ENCODE assay signal across 14 mouse cellular contexts in the genomic region with DNA sequence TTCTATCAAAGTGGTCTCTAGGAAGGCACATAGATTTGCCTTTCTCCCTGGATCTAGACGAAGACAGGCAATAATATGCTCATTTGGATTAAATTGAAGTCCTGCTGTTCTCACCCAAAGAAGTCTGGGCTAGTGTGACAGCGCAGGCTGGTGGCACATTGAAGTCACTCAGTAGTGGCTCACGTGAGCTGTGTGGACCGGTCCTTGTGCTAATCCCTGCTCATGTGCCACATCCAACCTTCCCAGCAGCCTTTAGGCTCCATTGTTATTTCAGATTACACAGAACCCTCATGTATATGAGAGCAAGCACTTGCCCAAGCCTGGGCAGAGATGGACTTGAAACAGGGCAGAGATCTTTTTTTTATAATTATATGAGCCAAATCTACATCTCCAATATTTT. TPM values are rescaled to one million over a fixed set of nuclear protein-coding genes. Genes with fewer than 3 reads are reported as not detected.
DNase-seq lines count a peak whose midpoint lies in the region; ATAC-seq and TF ChIP-seq lines count a peak whose summit lies in the region.
"Had no signal": no experiment of that assay in that cellular context is flagged by ENCODE, and none has a peak within 500 bp of the region (broad histone marks: within the 10 kb centered on the region; RNA-seq: fewer than 3 reads in every experiment).

No protein-coding gene starts in this region.

- no peaks in the 10 kb centered on the region for H3K27me3 ChIP-seq in hindbrain, postnatal 0 days (ENCODE audit: insufficient read depth, low read length)
- 0 out of 2 replicates have a peak, but pooled peaks cover 3% of the 10 kb centered on the region for H3K27me3 ChIP-seq in hindbrain, embryonic 13.5 days
- H3K27me3 ChIP-seq in limb, embryonic 13.5 days: no peaks in the 10 kb centered on the region

- no peak overlapping the region for H3K4me3 ChIP-seq in hindbrain, postnatal 0 days (ENCODE audit: low read length)
- no peak overlapping the region for H3K4me3 ChIP-seq in hindbrain, embryonic 13.5 days
- H3K4me3 ChIP-seq in limb, embryonic 13.5 days: no peak overlapping the region

- no peak overlapping the region for H3K4me2 ChIP-seq in hindbrain, postnatal 0 days (ENCODE audit: low read depth, low read length)
- no peak overlapping the region for H3K4me2 ChIP-seq in hindbrain, embryonic 13.5 days
- H3K4me2 ChIP-seq in limb, embryonic 13.5 days (replicated peaks): no peak overlapping the region

- H3K36me3 ChIP-seq in hindbrain, postnatal 0 days (ENCODE audit: insufficient read depth, low read length): no peaks in the 10 kb centered on the region
- H3K36me3 ChIP-seq in hindbrain, embryonic 13.5 days: no peaks in the 10 kb centered on the region
- no peaks in the 10 kb centered on the region for H3K36me3 ChIP-seq in limb, embryonic 13.5 days

- no peak overlapping the region for H3K9ac ChIP-seq in hindbrain, postnatal 0 days (replicated peaks; ENCODE audit: low read length)
- no peak overlapping the region for H3K9ac ChIP-seq in hindbrain, embryonic 13.5 days
- H3K9ac ChIP-seq in limb, embryonic 13.5 days: no peak overlapping the region

- peaks cover 9% of the 10 kb centered on the region; the same call in 1 of the 2 replicates for H3K4me1 ChIP-seq in hindbrain, postnatal 0 days (ENCODE audit: insufficient read depth, low read length)
- H3K4me1 ChIP-seq in hindbrain, embryonic 13.5 days (replicated peaks): peaks cover 28% of the 10 kb centered on the region
- H3K4me1 ChIP-seq in limb, embryonic 13.5 days: peaks cover 86% of the 10 kb centered on the region

- no peak for TF ChIP-seq CTCF in hindbrain, postnatal 0 days (IDR thresholded peaks at IDR 0.05; ENCODE audit: low read depth)
- TF ChIP-seq CTCF in brain, embryonic 14.5 days (IDR thresholded peaks at IDR 0.05; ENCODE audit: borderline replicate concordance, extremely low read depth, insufficient read depth, insufficient read length): no peak

- no peaks in the 10 kb centered on the region for H3K9me3 ChIP-seq in hindbrain, postnatal 0 days (ENCODE audit: low read length)
- no peaks in the 10 kb centered on the region for H3K9me3 ChIP-seq in hindbrain, embryonic 13.5 days
- no peaks in the 10 kb centered on the region for H3K9me3 ChIP-seq in limb, embryonic 13.5 days

- DNase-seq in hindbrain, postnatal 0 days (ENCODE audit: low spot score): peak; percentile 28
- DNase-seq in brain, adult 2 months (ENCODE audit: low read depth, low spot score): peak; percentile 34
- DNase-seq in brain, embryonic 14.5 days (ENCODE audit: low read depth): peak; percentile 75
- DNase-seq in frontal cortex, postnatal 36 days (ENCODE audit: low spot score in 2 of 2): no peak
- DNase-seq in left cerebral cortex, adult 8-10 months (ENCODE audit: low spot score in 2 of 2): no peak
- DNase-seq in spleen, postnatal 36 days (ENCODE audit: low spot score in 2 of 2): no peak

- no peak for TF ChIP-seq POLR2A in brain, embryonic 14.5 days (IDR thresholded peaks at IDR 0.05; ENCODE audit: borderline replicate concordance, extremely low read depth, insufficient read depth, insufficient read length, poor library complexity, severe bottlenecking)

- ATAC-seq in hindbrain, postnatal 0 days: no peak
- ATAC-seq in hindbrain, embryonic 13.5 days (ENCODE audit: low FRiP score): no peak
- ATAC-seq in limb, embryonic 13.5 days (ENCODE audit: low FRiP score, low read depth): no peak

- 51% methylated on average over 4 of the region's 4 CpGs for WGBS in hindbrain, postnatal 0 days
- WGBS in hindbrain, embryonic 13.5 days: 68% methylated on average over 4 of the region's 4 CpGs
- 82% methylated on average over 4 of the region's 4 CpGs for WGBS in limb, embryonic 13.5 days

- H3K27ac ChIP-seq in hindbrain, postnatal 0 days: no peak overlapping the region
- no peak overlapping the region for H3K27ac ChIP-seq in hindbrain, embryonic 13.5 days
- peak overlapping the region; percentile 55 for H3K27ac ChIP-seq in limb, embryonic 13.5 days

RNA-seq across cellular contexts. Expression of gene Tgfbi, which starts 12.0 kb away (rescaled TPM):
- 4.9 and 8.6 TPM in 2 replicates for total RNA-seq in hindbrain, postnatal 0 days (2014; rRNA removed)
- polyA plus RNA-seq in hindbrain, postnatal 0 days (2015; fragmentation: Nextera tagmentation; extraction: Ambion mirVana): 6.2 and 7.1 TPM in 2 replicates
- polyA plus RNA-seq in hindbrain, embryonic 13.5 days (2015; fragmentation: Nextera tagmentation; extraction: Ambion mirVana): 11.3 and 14.6 TPM in 2 replicates
- polyA plus RNA-seq in brain, embryonic 14.5 days (2012; rRNA removed): 4.1 and 7.0 TPM in 2 replicates
- polyA plus RNA-seq in limb, embryonic 13.5 days (2015; fragmentation: Nextera tagmentation; extraction: Ambion mirVana): 180 and 183 TPM in 2 replicates
- 1 to 10 TPM; 4.5 to 5.1 (median 4.9) TPM for total RNA-seq in left cerebral cortex, adult 8-10 months (2022)

RNA-seq across cellular contexts. Expression of gene Lect2, which starts 49.0 kb away (rescaled TPM):
- total RNA-seq in hindbrain, postnatal 0 days (2014; rRNA removed): not detected in 2 replicates
- 0.23 TPM in 1 of 2 replicates, not detected in the other for polyA plus RNA-seq in hindbrain, postnatal 0 days (2015; fragmentation: Nextera tagmentation; extraction: Ambion mirVana)
- polyA plus RNA-seq in hindbrain, embryonic 13.5 days (2015; fragmentation: Nextera tagmentation; extraction: Ambion mirVana): not detected in 2 replicates
- polyA plus RNA-seq in brain, embryonic 14.5 days (2012; rRNA removed): 0.14 TPM in 1 of 2 replicates, not detected in the other
- not detected in 2 replicates for polyA plus RNA-seq in limb, embryonic 13.5 days (2015; fragmentation: Nextera tagmentation; extraction: Ambion mirVana)
- total RNA-seq in left cerebral cortex, adult 8-10 months (2022): not detected
- total RNA-seq: adrenal gland, adult 8-10 months; layer of hippocampus, adult 8-10 months had no signal
- polyA plus RNA-seq: cortical plate, adult 2 months; gonadal fat pad, adult 2 months; limb, embryonic 11.5 days; thymus, postnatal 0 days had no signal

Comparison
In these comparisons a context has a peak if more than half of its experiments do, and no peak if none do; other contexts are left out.
1. DNase-seq: peak in hindbrain, postnatal 0 days (single experiment), brain, adult 2 months (single experiment) and brain, embryonic 14.5 days (single experiment); none in frontal cortex, postnatal 36 days (0 of 2), left cerebral cortex, adult 8-10 months (0 of 2) and spleen, postnatal 36 days (0 of 2).
2. RNA of gene Tgfbi, which starts 12.0 kb away (polyA plus RNA-seq): 180 to 183 TPM in limb, embryonic 13.5 days; 11.3 to 14.6 TPM in hindbrain, embryonic 13.5 days, 4.1 to 7.0 TPM in brain, embryonic 14.5 days and 6.2 to 7.1 TPM in hindbrain, postnatal 0 days; every median in the first group is over 10 times any median in the second.